Mouse (Mus musculus) adrenal gland, postnatal 10 days (tissue): ENCODE results near the gene Psmb9. TPM values are rescaled to one million over a fixed set of nuclear protein-coding genes. Genes with fewer than 3 reads are reported as not detected.
"Not testable (repeated sequence)": the region's sequence is repeated elsewhere in the genome, so short reads cannot be mapped to it uniquely, and the experiment has no call there.

Source experiments
- DNase-seq: peaks from one replicate; pipeline ENCODE4 v3.0.0; 2021; ENCODE audit warnings: mixed read lengths
- total RNA-seq, 2 experiments: library from RNA; stranded (reverse); gene quantifications; 2 replicates each; pipeline ENCODE4 v1.2.3; 2021

Psmb9 gene
- total RNA-seq, 2 experiments from 2014 or later: 13.5 to 18.2 TPM

- DNase-seq: no peak
Measured at GRCm38 (mm10) chr17:34183564-34184219, 3.9 kb downstream of the Psmb9 start.

DNA sequence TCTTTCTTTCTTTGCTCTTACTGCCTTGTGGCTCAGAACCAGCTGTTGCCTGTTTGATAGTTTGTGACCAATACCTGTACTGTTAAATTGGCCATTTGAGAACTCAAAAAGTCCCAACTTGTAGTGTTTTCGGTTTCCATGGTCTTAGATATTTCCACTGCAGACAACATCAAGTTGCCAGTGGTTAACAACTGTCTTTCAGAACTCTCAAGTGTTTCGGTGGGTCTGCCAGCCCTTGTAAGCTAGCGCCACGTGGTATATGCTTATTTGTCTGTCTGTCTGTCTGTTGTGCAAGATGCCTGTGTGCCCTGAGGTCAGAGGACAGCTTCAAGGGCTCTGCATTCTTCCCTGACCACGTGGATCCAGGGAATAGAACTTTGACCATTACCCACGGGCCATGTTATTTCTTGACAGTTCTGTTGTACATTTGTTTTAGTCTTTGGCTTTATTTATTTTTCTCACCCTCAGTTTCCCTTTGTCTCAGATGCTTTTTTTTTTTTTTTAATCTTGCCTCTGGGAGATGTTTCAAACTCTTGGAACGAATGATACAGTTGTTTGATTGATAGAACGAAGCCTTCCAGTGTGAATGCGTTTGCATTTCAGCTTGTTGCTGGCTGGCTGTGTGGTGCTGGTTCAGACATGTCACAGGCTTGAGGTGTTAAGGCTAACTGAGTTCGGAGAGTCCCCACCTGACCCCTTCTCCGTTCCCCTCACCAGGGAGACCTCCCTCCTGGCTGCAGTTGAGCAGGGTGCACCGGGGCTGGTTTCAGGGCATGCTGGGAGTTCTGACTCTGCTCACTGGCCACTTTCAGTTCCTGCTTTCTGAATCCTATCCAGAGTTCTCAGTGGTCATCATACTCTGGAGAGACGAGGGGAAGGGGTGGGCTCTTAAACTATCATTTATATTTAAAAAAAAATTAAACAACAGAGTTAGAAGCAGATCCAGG is 7.4 kb downstream of the Psmb9 start:
- DNase-seq: no peak

DNA sequence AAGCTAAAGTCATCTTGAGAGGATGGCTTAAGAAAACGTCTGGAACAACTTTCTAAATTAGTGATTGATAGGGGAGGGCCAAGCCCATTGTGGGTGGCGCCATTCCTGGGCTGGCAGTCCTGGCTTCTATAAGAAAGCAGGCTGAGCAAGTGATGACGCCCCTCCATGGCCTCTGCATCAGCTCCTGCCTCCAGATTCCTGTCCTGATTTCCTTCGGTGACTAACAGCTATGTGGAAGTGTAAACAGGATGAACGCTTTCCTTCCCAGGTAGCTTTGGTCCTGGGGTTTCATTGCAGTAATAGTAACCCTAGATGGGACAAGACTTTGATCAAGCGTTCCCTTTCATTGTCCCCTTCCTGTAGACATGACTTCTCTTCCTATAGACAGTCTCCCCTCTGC is 8.5 kb downstream of the Psmb9 start:
- no peak for DNase-seq

- no peak for DNase-seq
Measured at GRCm38 (mm10) chr17:34177179-34177578, 10.4 kb downstream of the Psmb9 start.

DNA sequence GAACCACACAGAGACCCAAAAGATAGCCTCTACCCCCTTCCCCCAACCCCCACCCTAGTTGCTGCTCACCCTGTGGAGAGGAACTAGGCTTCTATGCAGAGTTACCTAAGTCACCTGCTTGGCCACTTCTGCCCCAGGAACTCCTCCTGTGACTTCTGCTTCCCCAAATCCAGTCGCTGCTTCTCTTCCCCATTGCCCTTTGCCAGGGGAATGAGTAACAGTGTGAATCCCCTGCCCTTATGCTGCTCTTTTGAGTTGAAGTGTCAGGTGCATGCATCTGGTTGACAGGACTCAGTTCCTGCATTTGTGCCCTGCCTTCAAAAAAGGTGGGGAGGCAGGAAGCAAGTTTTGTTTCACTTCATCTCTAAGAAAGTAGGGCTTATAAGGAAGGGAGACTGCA is 13.5 kb downstream of the Psmb9 start:
- no peak for DNase-seq

GRCm38 (mm10) chr17:34172528-34172927 is 15.0 kb downstream of the Psmb9 start:
- DNase-seq: no peak

DNA sequence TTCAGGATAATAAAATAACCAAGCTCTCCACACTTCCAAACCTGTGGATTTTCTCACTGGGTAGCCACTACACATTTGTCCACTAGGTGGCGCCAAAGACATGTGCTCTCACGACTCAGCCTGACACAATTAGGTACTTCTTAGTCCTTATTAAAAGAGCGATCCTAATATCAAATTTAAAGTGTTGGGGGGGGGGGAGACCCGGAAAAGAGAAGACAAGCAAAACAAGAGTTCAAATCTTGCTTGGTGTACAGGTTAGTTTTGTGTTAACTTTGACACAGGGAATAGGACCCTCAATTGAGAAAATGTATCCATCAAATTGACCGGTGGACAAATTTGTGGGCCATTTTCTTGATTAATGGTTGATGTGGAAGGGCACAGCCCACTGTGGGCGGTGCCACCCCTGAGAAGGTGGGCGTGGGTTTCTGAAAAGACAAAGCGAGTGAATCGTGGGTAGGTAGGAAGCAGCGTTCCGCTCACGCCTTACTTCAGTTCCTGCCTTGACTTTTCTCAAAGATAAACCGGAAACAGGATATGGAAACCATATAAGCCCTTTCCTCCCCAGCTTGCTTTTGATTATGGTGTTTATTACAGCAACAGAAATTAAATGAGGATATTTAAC is 16.6 kb downstream of the Psmb9 start:
- DNase-seq: peak; percentile 87

GRCm38 (mm10) chr17:34170487-34170876 is 17.1 kb downstream of the Psmb9 start:
- DNase-seq: no peak

DNA sequence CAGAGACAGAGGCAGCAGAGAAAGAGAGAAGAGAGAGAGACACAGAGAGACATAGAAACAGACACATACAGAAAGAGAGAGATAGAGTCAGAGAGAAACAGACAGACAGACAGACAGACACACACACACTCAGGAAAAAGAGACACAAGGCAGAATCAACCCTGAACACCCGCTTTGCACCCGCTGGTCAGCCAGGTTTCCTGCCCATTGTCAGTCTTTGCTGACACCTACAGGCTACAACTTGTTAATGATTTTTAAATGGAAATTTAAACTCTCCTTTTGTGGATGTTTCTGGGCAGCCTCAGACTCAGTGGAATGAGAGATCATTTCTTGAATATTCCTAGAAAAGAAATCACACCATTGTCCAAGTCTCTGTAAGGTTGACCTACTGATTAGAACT is 18.3 kb downstream of the Psmb9 start:
- peak; percentile 54 for DNase-seq

GRCm38 (mm10) chr17:34165033-34165730 is 22.4 kb downstream of the Psmb9 start:
- DNase-seq: no peak

- DNase-seq: no peak
Measured at GRCm38 (mm10) chr17:34164202-34164895, 23.2 kb downstream of the Psmb9 start.

- no peak for DNase-seq
Measured at GRCm38 (mm10) chr17:34155534-34155933, 32.0 kb downstream of the Psmb9 start.

- DNase-seq: peak; percentile 64
Measured at GRCm38 (mm10) chr17:34152923-34153322, 34.6 kb downstream of the Psmb9 start, which contains the start of gene H2-DMb1. Gene H2-DMb1 (plus strand): TSS chr17:34153072.

DNA sequence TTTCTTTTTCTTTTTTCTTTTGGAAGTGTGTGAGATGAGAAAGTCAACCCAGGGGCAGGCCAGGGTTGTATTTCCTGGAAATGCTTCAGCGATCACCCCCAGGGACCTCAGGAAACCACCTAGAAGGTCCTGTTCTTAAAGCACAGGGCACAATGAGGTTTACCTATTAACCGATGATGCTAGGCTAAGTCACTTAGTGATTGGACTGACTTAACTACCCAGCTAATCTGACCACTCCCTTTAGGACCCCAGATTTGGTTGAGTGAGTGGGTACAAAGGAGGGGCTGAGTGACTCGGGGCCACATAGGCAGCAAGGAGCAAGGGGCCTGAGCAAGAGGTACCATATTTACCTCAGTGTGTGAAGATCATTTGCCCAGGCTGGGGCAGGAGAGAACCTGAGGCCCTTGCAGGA is 42.6 kb downstream of the Psmb9 start:
- no peak for DNase-seq

DNA sequence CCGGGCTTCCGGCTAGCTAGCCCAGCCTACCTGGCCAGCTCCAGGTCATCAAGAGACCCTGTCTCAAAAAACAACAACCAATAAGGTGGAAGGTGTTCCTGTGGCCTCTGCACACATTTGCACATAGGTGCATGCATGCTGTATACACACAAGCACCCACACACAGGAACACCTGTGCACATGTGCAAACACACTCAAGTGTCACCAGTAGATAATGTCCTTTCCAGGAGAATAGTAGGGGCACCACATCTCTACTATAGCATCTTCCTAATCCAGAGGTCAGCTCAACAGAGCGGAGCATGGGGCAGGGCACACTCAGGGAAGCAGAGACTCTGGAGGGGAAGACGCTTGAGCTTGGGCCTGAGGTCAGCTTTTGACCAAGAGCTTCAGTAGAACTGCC is 43.3 kb downstream of the Psmb9 start:
- not testable (repeated sequence) for DNase-seq

DNA sequence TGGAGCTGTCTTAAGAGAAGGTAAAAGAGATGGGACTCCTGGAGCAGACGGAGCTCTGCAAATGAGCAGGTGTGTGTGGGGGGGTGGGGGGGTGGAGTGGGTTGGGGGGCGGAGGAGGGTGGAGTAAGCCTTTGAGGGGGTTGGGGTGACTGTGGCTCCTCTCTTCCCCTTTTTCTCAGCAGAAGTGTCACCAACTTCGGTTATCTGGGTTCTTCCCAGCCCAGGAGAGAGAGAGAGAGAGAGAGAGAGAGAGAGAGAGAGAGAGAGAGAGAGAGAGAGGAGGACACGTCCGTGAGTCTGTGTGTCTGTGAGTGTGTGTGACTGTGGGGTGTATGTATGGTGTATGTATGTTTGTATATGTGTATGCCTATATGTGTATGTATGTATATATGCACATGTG is 44.1 kb downstream of the Psmb9 start:
- DNase-seq: no peak

- peak; percentile 46 for DNase-seq
Measured at GRCm38 (mm10) chr17:34143033-34143432, 44.5 kb downstream of the Psmb9 start, which contains the start of gene H2-DMb2. Gene H2-DMb2 (plus strand): TSS chr17:34143307.

DNA sequence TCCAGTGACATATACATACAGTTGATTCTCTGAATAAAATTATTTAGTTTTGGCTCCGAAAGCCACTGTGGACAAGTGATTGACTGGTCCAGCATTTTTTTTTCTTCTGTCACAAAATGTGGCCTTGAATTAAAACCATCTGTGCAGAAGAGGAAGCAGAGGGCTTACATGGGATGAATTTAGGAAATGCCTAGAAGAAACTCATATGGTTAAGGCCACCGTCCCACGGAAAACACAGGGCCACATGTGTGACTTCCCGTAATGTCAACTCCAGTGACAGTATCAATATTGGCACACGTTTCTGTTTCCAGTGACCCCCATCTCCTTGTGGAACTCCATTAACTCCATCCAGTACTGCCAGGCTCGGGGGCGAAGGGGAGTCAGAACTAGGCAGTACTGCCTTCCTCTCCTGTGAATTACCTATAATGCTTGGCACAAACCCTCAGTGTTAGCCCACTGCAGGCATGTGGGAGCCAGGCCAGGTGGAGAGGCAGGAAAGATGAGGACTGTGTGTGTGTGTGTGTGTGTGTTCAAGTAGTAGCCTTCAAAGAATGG is 45.0 kb downstream of the Psmb9 start:
- DNase-seq: no peak

DNA sequence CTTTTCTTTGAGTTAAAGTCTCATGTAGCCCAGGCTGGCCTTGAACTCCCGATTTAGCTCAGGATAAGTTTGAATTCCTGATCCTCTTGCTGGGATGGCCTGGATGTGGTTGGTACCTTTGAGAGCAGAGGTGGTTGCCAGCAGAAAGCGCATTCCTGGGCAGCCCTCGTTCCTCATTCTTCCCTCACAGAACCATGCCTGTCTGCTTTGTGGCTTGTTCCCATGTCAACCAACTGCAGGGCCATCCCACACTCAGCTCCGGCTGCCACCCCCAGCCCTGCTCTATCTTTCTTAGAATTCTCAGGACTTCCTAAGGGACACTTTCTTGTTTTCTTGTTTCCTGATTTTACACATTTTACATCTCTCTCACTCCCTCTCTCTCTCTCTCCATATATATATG is 46.1 kb downstream of the Psmb9 start:
- DNase-seq: no peak

GRCm38 (mm10) chr17:34140240-34140639 is 47.3 kb downstream of the Psmb9 start:
- DNase-seq: no peak

DNA sequence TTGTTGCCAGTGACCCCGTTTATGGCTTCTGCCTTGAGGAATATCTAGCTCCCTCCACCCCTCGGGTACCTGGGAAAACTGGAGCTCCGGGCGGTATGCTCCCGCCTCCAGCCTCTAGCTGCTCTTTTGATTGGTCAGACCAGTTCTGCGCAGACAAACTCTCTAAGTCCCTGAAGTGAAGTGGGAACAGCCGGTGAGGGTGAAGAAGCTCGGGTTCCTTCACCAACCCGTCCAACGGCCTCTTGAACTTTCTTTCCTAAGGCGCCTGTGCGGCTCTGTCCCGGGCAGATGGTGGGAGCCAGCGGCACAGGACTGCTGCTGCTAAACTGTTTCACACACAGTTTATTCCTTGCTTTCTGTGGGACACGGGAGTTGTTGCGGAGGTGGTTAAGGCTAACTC is 48.1 kb downstream of the Psmb9 start:
- DNase-seq: no peak
